Mouse (Mus musculus): Measurements from ENCODE around the gene Tmc6. TPM values are rescaled to one million over a fixed set of nuclear protein-coding genes. Genes with fewer than 3 reads are reported as not detected.
"Not testable (repeated sequence)": the region's sequence is repeated elsewhere in the genome, so short reads cannot be mapped to it uniquely, and the experiment has no call there.

Tmc6 gene
- polyA plus RNA-seq, 1 experiment from 2014 or later, result 9.5 TPM

DNA sequence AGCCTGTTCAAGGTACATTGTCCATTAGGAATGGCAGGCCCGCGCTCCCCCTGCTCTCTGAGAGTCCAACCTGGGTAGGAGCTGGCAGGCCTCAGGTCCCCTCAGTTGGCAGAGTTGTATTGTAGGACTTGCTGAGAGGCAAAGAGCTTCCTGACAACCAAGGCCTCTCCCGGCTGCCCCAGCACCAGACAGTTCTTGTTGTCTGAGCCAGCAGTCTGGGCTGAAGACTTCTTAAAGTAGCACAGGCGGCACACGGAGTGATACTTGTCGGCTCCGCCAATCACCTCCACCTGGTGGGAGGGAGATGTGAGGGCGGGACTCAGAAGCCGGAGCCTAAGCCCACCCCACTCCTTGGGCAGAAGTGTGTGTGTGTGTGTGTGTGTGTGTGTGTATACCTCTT lies 33.9 kb upstream of the Tmc6 start:
- DNase-seq (ENCODE audit: low spot score); H3K4me1 ChIP-seq (replicated peaks; ENCODE audit: control insufficient read depth, insufficient read depth, low read length); H3K27me3 ChIP-seq (ENCODE audit: control insufficient read depth, insufficient read depth, low read length); H3K27ac ChIP-seq (ENCODE audit: low read depth, low read length); H3K4me3 ChIP-seq (ENCODE audit: low read depth, low read length); H3K9me3 ChIP-seq (ENCODE audit: control insufficient read depth, low read length); H3K4me2 ChIP-seq (replicated peaks; ENCODE audit: low read depth, low read length); H3K36me3 ChIP-seq (ENCODE audit: control insufficient read depth, insufficient read depth, low read length); H3K9ac ChIP-seq (ENCODE audit: low read depth, low read length); ATAC-seq (ENCODE audit: low FRiP score): not testable (repeated sequence)
- WGBS, result 90% methylated on average over 9 of the region's 9 CpGs

DNA sequence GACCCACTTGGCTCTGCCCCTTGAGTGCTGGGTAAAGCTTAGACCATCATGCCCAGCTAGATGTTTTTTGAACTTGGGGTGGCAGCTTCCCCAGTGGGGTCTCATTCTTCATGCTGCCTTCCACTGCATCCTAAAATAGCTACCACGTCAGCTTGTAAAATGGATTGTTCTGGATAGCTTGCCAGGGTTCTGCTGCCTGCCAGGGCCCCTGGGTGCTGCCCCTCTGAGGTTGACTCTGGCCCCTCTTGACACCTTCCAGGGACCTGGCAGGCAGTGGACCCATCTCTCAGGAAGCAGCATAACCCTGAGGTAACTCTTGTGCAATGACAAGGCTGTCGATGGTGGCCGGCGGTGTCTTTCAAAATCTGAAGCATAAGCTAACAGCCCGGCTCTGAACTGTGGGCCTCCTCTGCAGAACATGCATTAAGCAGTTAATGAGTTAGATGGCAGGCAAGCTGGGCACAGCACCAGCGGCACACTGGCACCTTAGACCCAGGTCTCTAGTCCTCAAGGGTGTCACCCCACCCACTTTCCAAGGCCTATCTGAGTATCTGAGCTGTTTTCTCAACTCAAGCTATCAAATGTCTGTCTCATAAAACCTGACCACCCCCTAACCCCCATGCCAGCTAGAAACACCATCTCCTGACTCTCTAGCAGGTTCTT lies 32.8 kb upstream of the Tmc6 start:
- ATAC-seq (ENCODE audit: low FRiP score) (no peak), DNase-seq (ENCODE audit: low spot score) (no peak)
- no peak overlapping the region for H3K27ac ChIP-seq (ENCODE audit: low read depth, low read length)
- no peak overlapping the region for H3K4me3 ChIP-seq (ENCODE audit: low read depth, low read length)
- H3K4me2 ChIP-seq (replicated peaks; ENCODE audit: low read depth, low read length), result no peak overlapping the region
- H3K4me1 ChIP-seq (replicated peaks; ENCODE audit: control insufficient read depth, insufficient read depth, low read length), result peaks cover 2% of the 10 kb centered on the region; the same call in 1 of the 2 replicates
- H3K36me3 ChIP-seq (ENCODE audit: control insufficient read depth, insufficient read depth, low read length), result no peaks in the 10 kb centered on the region; the same call in 1 of the 2 replicates
- H3K9me3 ChIP-seq (ENCODE audit: control insufficient read depth, low read length), result no peaks in the 10 kb centered on the region
- peaks cover 3% of the 10 kb centered on the region; the same call in 1 of the 2 replicates for H3K27me3 ChIP-seq (ENCODE audit: control insufficient read depth, insufficient read depth, low read length)
- no peak overlapping the region for H3K9ac ChIP-seq (ENCODE audit: low read depth, low read length)
- 96% methylated on average over 6 of the region's 6 CpGs for WGBS

DNA sequence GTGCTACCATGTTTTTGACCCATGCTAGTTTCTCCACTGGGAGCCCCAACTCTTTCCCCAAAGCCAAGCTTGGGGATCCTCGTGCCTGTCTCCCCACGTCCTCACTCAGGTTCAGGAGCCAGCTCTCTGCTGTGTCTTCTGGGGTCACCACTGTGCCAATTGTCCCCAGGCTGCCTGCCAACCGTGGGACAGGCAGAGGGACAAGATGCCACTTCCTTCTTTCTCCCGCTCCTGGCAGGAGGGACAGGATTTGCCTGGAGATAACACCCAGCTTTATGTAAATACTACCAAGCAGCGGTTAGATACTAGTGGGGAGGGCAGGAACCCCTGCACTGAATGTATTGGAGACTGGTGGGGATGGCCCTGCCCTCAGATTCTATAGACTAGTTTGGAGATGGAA lies 31.9 kb upstream of the Tmc6 start:
- Histone ChIP-seq H3K27ac (ENCODE audit: low read depth, low read length) (no peak overlapping the region), H3K4me1 (replicated peaks; ENCODE audit: control insufficient read depth, insufficient read depth, low read length) (peaks cover 5% of the 10 kb centered on the region; the same call in 1 of the 2 replicates), H3K36me3 (ENCODE audit: control insufficient read depth, insufficient read depth, low read length) (no peaks in the 10 kb centered on the region; the same call in 1 of the 2 replicates), H3K4me2 (replicated peaks; ENCODE audit: low read depth, low read length) (no peak overlapping the region), H3K27me3 (ENCODE audit: control insufficient read depth, insufficient read depth, low read length) (peaks cover 5% of the 10 kb centered on the region; the same call in 1 of the 2 replicates), H3K9ac (ENCODE audit: low read depth, low read length) (no peak overlapping the region), H3K9me3 (ENCODE audit: control insufficient read depth, low read length) (no peaks in the 10 kb centered on the region), H3K4me3 (ENCODE audit: low read depth, low read length) (no peak overlapping the region)
- ATAC-seq (ENCODE audit: low FRiP score), result no peak
- WGBS, result 92% methylated on average over 5 of the region's 5 CpGs
- DNase-seq (ENCODE audit: low spot score), result no peak

DNA sequence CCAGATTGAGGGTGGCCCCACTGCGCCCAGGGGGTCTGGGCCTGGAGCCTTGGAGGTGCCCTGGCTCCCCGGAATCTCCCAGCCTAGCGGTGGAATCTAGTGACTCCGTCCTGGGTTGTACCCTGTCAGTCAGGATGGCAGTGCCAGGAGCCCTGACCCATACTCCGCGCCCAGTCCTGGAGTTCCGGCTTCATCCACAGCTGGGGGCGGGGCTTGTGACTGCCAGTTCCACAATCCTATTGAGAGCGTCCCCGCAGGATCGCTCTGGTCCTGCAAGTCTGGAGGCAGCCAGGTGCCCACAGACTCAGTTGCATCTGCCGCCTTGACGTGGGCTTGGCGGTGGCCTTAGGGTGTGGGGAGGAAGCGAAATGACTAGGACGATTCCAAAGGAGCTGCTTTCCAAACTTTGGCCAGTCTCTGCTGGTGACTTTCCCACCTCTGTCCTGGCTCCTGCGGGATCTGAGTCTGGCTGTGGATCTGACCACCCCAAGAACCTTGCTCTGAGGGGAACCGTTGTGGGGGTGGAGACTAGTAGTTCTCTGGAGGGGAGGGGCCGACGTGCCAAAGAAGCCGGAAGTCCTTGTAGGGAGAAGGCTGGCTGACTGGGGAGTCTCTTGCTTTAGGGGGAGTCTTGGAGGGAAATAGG lies 28.5 kb upstream of the Tmc6 start:
- peak overlapping the region; percentile 62 for H3K4me3 ChIP-seq (ENCODE audit: low read depth, low read length)
- no peaks in the 10 kb centered on the region; the same call in 1 of the 2 replicates for H3K36me3 ChIP-seq (ENCODE audit: control insufficient read depth, insufficient read depth, low read length)
- H3K9ac ChIP-seq (ENCODE audit: low read depth, low read length), result peak overlapping the region; percentile 64
- peaks cover 5% of the 10 kb centered on the region; the same call in 1 of the 2 replicates for H3K27me3 ChIP-seq (ENCODE audit: control insufficient read depth, insufficient read depth, low read length)
- H3K4me2 ChIP-seq (replicated peaks; ENCODE audit: low read depth, low read length), result peak overlapping the region; percentile 100
- H3K27ac ChIP-seq (ENCODE audit: low read depth, low read length), result no peak overlapping the region
- ATAC-seq (ENCODE audit: low FRiP score) (peak; percentile 67; the same call in 1 of the 2 replicates), DNase-seq (ENCODE audit: low spot score) (peak; percentile 86)
- no peaks in the 10 kb centered on the region for H3K9me3 ChIP-seq (ENCODE audit: control insufficient read depth, low read length)
- peaks cover 5% of the 10 kb centered on the region; the same call in 1 of the 2 replicates for H3K4me1 ChIP-seq (replicated peaks; ENCODE audit: control insufficient read depth, insufficient read depth, low read length)
- WGBS, result under 1% methylated on average over 21 of the region's 21 CpGs

DNA sequence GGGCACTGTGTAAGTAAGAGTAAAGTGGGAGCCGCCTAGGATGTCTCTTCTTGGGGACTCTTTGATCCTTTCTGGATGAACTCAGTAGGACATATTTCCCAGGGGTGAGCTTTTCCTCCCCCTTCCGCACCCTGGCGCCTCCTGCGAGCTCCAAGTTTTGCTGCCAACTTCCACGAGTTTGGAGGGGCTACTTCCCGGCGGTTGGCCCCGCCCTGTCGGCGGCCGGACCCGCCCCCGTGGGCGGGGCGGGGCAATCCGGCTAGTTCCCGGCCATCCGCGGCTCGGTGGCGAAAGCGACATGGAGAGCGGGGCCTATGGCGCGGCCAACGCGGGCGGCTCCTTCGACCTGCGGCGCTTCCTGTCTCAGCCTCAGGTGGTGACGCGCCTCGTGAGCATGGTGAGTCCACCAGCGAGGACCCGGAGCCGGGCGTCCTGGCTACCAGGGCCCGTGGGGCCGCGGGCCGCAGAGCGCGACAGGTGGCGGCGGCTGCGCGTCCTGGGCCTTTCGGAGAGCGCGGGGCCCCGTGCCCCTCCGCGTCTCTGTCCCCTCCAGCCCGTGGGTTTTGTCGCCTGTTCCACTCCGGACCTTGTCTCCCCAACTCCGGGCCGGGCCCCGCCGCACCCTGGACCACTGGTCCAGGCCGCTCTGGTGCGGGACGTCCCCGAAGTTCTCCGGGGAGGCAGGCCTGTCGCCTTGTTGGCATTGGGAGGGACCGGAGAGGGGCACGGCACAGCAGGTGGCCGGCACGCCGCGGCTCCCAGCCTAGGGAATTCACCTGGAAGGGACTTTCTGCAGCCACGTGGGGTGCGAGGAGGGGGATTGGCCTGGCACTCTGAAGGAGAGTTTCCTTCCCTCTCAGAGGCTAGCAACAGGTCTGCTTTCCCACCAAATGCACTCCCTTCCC lies 27.7 kb upstream of the Tmc6 start, which contains the start of the genes Gm20708 and Syngr2:
TSS of gene Gm20708 (plus strand) at position 262 of the 905 bp plus-strand sequence.
TSS of gene Syngr2 (plus strand) at position 262 of the 905 bp plus-strand sequence.
- peak; percentile 69 for ATAC-seq (ENCODE audit: low FRiP score)
- H3K9me3 ChIP-seq (ENCODE audit: control insufficient read depth, low read length), result no peaks in the 10 kb centered on the region
- H3K4me3 ChIP-seq (ENCODE audit: low read depth, low read length), result peak within 1 kb of the TSS; percentile 62
- under 1% methylated on average over 73 of the region's 75 CpGs for WGBS
- peak within 1 kb of the TSS; percentile 100 for H3K4me2 ChIP-seq (replicated peaks; ENCODE audit: low read depth, low read length)
- H3K4me1 ChIP-seq (replicated peaks; ENCODE audit: control insufficient read depth, insufficient read depth, low read length), result peaks cover 5% of the 10 kb centered on the region; the same call in 1 of the 2 replicates
- H3K36me3 ChIP-seq (ENCODE audit: control insufficient read depth, insufficient read depth, low read length), result no peaks in the 10 kb centered on the region; the same call in 1 of the 2 replicates
- H3K9ac ChIP-seq (ENCODE audit: low read depth, low read length), result peak within 1 kb of the TSS; percentile 64
- H3K27me3 ChIP-seq (ENCODE audit: control insufficient read depth, insufficient read depth, low read length), result peaks cover 5% of the 10 kb centered on the region; the same call in 1 of the 2 replicates
- peak within 1 kb of the TSS; percentile 30; the same call in 1 of the 2 replicates for H3K27ac ChIP-seq (ENCODE audit: low read depth, low read length)
- DNase-seq (ENCODE audit: low spot score), result peak; percentile 90

DNA sequence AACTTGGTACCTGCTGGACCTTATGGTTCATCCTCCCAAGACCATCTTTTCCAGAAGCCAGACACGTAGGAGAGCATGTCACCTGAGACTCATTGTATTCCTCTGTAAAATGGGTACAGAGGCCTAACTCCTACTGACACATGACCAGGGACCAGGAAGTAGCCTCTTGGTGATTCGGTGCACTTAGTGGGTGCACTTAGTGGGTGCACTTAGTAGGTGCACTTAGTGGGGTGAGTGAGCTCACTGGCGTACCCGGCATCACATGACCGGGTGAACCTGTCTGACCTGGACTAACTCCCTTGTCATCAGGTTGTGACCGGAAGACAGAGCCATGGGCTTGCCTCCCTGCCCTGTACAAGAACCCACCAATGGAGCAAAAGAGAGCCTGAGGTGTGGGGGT lies 24.8 kb upstream of the Tmc6 start:
- Histone ChIP-seq H3K4me1 (replicated peaks; ENCODE audit: control insufficient read depth, insufficient read depth, low read length) (peaks cover 5% of the 10 kb centered on the region; the same call in 1 of the 2 replicates), H3K9me3 (ENCODE audit: control insufficient read depth, low read length) (no peaks in the 10 kb centered on the region), H3K4me3 (ENCODE audit: low read depth, low read length) (no peak overlapping the region), H3K4me2 (replicated peaks; ENCODE audit: low read depth, low read length) (no peak overlapping the region), H3K27me3 (ENCODE audit: control insufficient read depth, insufficient read depth, low read length) (peaks cover 5% of the 10 kb centered on the region; the same call in 1 of the 2 replicates), H3K36me3 (ENCODE audit: control insufficient read depth, insufficient read depth, low read length) (no peaks in the 10 kb centered on the region), H3K27ac (ENCODE audit: low read depth, low read length) (no peak overlapping the region), H3K9ac (ENCODE audit: low read depth, low read length) (no peak overlapping the region)
- no peak for ATAC-seq (ENCODE audit: low FRiP score)
- 94% methylated on average over 6 of the region's 6 CpGs for whole genome bisulfite sequencing
- no peak for DNase-seq (ENCODE audit: low spot score)

DNA sequence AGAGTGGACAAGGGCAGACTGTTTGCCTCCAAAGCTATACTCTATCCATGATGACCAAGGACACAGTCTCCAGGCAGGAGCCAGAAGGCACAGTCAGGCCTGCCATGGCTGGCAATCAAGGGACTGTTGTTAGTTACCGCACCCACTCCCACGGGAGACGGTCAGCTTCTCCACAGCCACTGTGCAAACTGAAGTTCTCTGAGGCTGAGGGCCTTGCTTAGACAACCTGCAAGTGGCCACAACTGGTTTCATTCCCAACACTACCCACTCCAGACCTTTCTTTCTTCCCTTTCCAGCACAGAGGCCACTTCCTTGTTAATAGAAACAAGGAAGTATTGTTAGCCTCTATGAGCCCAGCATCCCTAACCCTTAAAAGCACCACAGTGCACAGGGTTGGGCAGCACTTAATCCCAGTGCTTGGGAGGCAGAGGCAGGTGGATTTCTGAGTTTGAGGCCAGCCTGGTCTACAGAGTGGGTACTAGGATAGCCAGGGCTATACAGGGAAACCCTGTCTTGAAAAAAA lies 21.2 kb upstream of the Tmc6 start:
- Histone ChIP-seq H3K4me2 (replicated peaks; ENCODE audit: low read depth, low read length) (no peak overlapping the region), H3K9ac (ENCODE audit: low read depth, low read length) (no peak overlapping the region), H3K9me3 (ENCODE audit: control insufficient read depth, low read length) (no peaks in the 10 kb centered on the region), H3K36me3 (ENCODE audit: control insufficient read depth, insufficient read depth, low read length) (no peaks in the 10 kb centered on the region), H3K27me3 (ENCODE audit: control insufficient read depth, insufficient read depth, low read length) (no peaks in the 10 kb centered on the region), H3K4me3 (ENCODE audit: low read depth, low read length) (no peak overlapping the region), H3K27ac (ENCODE audit: low read depth, low read length) (no peak overlapping the region), H3K4me1 (replicated peaks; ENCODE audit: control insufficient read depth, insufficient read depth, low read length) (no peaks in the 10 kb centered on the region)
- 91% methylated on average over 3 of the region's 3 CpGs for WGBS
- ATAC-seq (ENCODE audit: low FRiP score), result no peak
- no peak for DNase-seq (ENCODE audit: low spot score)

DNA sequence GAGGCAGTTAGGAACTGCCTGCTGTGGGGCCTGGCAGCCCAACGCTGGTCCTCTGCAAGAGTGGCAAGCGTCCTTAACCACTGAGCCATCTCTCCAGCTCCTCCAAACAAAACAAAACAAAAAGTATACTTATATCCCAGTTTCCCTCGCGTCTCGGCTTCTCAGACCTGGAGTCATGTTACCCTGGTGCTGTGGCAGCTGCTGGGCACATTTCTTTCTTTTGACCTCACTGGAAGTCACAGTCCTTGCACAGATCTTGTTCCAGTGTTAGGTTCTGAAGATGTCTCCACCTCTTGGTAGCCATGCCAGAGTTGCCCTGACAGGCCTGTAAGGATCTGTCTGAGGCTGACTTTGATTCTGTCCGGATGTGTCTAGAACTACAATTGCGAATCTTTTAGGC lies 19.7 kb upstream of the Tmc6 start:
- no peak overlapping the region for H3K9ac ChIP-seq (ENCODE audit: low read depth, low read length)
- no peak overlapping the region for H3K27ac ChIP-seq (ENCODE audit: low read depth, low read length)
- no peak for ATAC-seq (ENCODE audit: low FRiP score)
- H3K4me3 ChIP-seq (ENCODE audit: low read depth, low read length), result no peak overlapping the region
- DNase-seq (ENCODE audit: low spot score), result no peak
- no peak overlapping the region for H3K4me2 ChIP-seq (replicated peaks; ENCODE audit: low read depth, low read length)
- no peaks in the 10 kb centered on the region for H3K36me3 ChIP-seq (ENCODE audit: control insufficient read depth, insufficient read depth, low read length)
- no peaks in the 10 kb centered on the region for H3K27me3 ChIP-seq (ENCODE audit: control insufficient read depth, insufficient read depth, low read length)
- no peaks in the 10 kb centered on the region for H3K9me3 ChIP-seq (ENCODE audit: control insufficient read depth, low read length)
- WGBS, result 71% methylated on average over 7 of the region's 7 CpGs
- H3K4me1 ChIP-seq (replicated peaks; ENCODE audit: control insufficient read depth, insufficient read depth, low read length), result no peaks in the 10 kb centered on the region

All from hindbrain, embryonic 11.5 days (tissue).